Mouse (Mus musculus): ENCODE measurements around the gene Ndufb4.
A peak's percentile ranks its signal among the peaks of the same experiment; 100 is the strongest.
"Not testable (repeated sequence)": the region's sequence is repeated elsewhere in the genome, so short reads cannot be mapped to it uniquely, and the experiment has no call there.

Ndufb4 gene

GRCm38 (mm10) chr16:37653731-37654657 is at the start of gene Ndufb4:
Gene Ndufb4, minus strand, starts transcription at chr16:37654453.
- peak; percentile 96 for DNase-seq (ENCODE audit: low spot score)

GRCm38 (mm10) chr16:37703884-37704283 is 49.6 kb upstream of the Ndufb4 start:
- DNase-seq (ENCODE audit: low spot score), result no peak

GRCm38 (mm10) chr16:37700071-37700470 is 45.8 kb upstream of the Ndufb4 start:
- DNase-seq (ENCODE audit: low spot score), result not testable (repeated sequence)

- DNase-seq (ENCODE audit: low spot score), result no peak
Measured at GRCm38 (mm10) chr16:37698767-37699166, 44.5 kb upstream of the Ndufb4 start.

- no peak for DNase-seq (ENCODE audit: low spot score)
Measured at GRCm38 (mm10) chr16:37697271-37697670, 43.0 kb upstream of the Ndufb4 start.

- DNase-seq (ENCODE audit: low spot score), result no peak
Measured at GRCm38 (mm10) chr16:37690932-37691730, 36.9 kb upstream of the Ndufb4 start.

GRCm38 (mm10) chr16:37690465-37690864 is 36.2 kb upstream of the Ndufb4 start:
- no peak for DNase-seq (ENCODE audit: low spot score)

GRCm38 (mm10) chr16:37689934-37690333 is 35.7 kb upstream of the Ndufb4 start:
- no peak for DNase-seq (ENCODE audit: low spot score)

- DNase-seq (ENCODE audit: low spot score), result no peak
Measured at GRCm38 (mm10) chr16:37689251-37689926, 35.1 kb upstream of the Ndufb4 start.

GRCm38 (mm10) chr16:37688181-37688580 is 33.9 kb upstream of the Ndufb4 start:
- no peak for DNase-seq (ENCODE audit: low spot score)

GRCm38 (mm10) chr16:37687301-37687980 is 33.2 kb upstream of the Ndufb4 start:
- no peak for DNase-seq (ENCODE audit: low spot score)

GRCm38 (mm10) chr16:37686834-37687233 is 32.6 kb upstream of the Ndufb4 start:
- no peak for DNase-seq (ENCODE audit: low spot score)

- DNase-seq (ENCODE audit: low spot score), result no peak
Measured at GRCm38 (mm10) chr16:37685946-37686600, 31.8 kb upstream of the Ndufb4 start.

GRCm38 (mm10) chr16:37684634-37685441 is 30.6 kb upstream of the Ndufb4 start:
- peak; percentile 84 for DNase-seq (ENCODE audit: low spot score)

- peak; percentile 29 for DNase-seq (ENCODE audit: low spot score)
Measured at GRCm38 (mm10) chr16:37684259-37684633, 30.0 kb upstream of the Ndufb4 start.

- no peak for DNase-seq (ENCODE audit: low spot score)
Measured at GRCm38 (mm10) chr16:37683154-37684130, 29.2 kb upstream of the Ndufb4 start.

GRCm38 (mm10) chr16:37682309-37682975 is 28.2 kb upstream of the Ndufb4 start:
- peak; percentile 87 for DNase-seq (ENCODE audit: low spot score)

- no peak for DNase-seq (ENCODE audit: low spot score)
Measured at GRCm38 (mm10) chr16:37680831-37681230, 26.6 kb upstream of the Ndufb4 start.

- no peak for DNase-seq (ENCODE audit: low spot score)
Measured at GRCm38 (mm10) chr16:37680216-37680615, 26.0 kb upstream of the Ndufb4 start.
